Mouse (Mus musculus): ENCODE data around the gene Car5b.
A peak's percentile ranks its signal among the peaks of the same experiment; 100 is the strongest.

Gene Car5b

DNA sequence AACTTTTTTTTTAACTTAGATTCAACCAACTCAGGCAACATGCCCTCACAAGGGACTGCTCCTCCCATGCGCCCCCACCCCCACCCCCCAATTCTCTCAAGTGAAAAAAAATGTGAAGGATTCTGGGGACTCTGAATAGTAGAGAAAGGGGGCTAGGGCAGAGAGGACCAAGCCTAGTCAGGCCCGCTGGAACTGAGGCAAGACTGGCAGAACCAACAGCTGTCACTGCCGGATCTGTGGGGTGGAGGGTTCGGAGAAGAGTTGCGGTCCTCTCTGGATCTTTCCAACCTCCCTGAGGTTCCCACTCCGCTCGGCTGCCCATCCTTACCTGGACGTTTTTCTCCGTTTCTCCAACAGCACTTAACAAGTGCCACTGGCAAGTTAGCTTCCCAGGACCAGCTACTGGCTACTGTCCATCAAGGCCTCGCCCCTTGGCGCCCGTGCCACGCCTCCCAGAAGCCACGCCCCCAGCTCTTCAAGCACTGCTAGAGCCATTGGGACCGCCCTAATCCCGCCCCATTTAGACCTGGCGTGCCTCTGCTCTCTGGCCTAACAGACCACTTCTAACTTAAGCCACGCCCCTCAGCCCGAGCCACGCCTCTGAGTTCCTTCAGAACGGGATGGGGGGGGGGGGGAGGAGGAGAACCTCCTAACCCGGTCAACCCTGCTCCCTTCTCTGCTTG is at the start of gene Car5b:
Gene Car5b (minus strand): TSS at position 391 of the 683 bp plus-strand sequence.
- DNase-seq, result peak; percentile 98

DNA sequence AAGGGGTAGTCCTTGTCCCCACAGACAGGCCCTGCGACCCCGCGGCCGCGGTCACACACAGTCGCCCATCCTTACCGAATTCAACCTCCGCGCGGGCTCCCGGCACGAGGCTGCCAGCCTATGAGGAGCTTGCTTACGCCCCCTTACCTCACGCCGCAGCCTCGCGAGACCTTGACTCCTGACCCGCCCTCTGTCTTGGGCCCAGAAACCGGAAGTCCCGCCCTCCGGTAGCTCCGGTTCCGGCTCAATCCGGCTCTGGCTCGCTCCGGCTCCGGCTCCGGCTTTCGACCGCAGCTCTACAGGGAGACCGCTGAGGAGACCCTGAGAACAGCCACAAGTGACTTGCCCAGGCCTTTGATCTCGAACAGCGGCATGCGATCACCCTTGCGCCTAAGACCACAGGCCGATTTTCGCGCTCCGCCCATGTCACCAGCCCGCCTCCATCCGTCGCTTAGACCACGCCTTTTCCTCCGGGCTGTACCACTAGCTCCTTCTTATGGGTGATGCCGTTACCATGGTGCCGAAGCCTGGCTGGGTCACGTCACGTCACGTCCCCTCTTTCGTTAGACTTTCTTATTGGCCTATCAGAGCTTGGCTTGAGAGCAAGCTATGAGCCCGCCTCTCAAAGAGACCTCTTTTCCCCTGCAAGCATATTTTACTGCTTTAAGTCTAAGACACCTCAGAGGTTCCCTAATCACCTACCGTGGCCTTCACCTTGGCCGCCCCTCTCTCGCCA is 48.4 kb upstream of the Car5b start, which contains the start of gene Siah1b:
Gene Siah1b (minus strand): TSS at position 454 of the 736 bp plus-strand sequence.
- peak; percentile 93 to 96 for DNase-seq

DNA sequence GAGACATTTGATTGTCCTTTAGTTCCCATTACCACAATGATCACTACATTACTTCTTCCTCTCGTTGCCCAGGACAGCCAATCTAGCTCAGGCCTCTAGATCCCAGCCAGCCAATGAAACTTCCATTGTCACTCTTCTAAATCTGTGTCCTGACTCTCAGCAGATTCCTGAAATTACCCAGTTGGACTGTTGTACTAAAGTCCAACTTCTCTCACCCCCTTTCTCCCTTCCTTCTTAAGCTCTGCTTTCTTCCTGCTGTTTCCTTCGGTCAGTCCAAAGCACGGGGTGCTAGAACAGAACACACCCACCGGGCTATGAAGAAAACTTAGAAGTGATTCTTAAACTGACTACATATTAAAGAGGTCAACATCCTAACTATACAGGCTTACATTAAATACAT is 41.2 kb upstream of the Car5b start:
- peak in 1 of 2 experiments; percentile 34 for DNase-seq

DNA sequence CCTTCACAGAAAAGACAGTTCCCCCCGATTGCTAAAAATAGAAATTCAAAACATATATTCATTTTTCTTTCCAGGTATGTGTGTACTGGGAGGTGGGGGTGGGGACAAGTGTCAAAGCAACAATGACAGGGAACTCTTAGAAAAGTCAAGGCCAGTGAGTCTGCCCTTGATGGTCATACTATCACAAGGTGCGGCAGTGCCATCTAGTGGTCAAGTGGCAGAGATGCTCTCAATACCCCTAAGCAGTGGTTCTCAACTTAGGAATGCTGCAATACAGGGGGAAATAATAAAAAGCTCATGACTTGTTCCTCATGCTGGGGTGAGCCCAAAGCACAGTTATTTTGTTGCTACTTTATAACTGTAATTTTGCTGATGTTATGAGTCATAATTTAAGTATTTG is 38.4 kb upstream of the Car5b start:
- peak; percentile 74 to 78 for DNase-seq

DNA sequence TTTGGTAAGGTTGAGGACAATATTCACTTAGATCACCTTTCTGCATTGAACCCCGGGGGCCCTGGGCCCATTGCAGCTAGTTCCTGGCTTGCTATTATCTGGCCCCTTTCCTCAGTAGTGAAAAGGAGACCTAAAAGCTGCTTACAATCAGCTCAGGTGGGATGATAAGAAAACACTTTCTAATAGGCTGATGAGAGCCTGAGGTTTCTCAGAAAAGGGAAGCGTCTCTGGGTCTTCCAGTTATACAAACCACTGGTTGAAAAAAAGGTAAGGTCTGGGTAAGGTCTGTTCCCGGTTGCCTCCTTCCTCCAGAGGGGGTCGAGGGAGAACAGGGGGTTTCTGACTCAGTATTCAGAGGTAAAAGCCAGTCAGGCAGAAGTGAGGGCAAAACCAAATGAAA is 31.3 kb upstream of the Car5b start:
- no peak for DNase-seq

DNA sequence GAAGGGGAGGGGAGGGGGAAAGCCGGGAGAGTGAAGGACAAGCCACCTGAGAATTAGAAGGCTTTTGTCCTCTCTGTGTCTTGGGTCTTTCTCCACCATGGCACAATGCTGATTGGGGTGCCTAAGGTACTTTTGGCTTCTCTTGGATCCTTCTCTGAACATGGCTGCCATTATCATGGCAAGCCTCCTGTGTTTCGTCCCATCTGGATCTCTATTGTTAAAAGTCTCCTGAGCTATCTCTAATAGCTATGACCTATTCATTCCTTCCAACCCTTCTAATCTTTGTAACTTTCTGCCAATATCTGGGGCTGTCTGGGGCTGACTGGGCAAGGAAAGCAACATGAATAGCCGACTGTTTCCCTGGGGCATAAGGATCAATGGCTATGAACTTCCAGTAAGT is 30.7 kb upstream of the Car5b start:
- DNase-seq, result no peak

DNA sequence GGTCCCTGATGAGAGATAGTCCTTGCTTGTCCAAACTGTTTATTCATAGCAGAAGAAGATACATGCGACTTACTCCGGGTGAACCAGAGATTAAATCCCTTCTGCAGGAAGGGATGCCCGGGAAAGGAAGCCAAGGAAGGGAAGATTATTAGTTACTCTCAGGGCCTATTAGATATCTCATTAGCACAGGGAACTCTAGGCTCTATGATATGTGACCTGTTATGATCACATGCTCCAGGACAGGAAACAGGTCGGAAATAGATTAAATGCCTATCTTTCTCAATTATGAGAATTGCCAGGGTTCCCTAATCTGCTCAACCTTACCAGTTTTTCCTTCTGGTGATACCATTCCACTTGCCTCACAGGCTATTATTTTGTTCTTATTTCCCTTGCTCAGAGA is 27.9 kb upstream of the Car5b start:
- DNase-seq, result no peak

DNA sequence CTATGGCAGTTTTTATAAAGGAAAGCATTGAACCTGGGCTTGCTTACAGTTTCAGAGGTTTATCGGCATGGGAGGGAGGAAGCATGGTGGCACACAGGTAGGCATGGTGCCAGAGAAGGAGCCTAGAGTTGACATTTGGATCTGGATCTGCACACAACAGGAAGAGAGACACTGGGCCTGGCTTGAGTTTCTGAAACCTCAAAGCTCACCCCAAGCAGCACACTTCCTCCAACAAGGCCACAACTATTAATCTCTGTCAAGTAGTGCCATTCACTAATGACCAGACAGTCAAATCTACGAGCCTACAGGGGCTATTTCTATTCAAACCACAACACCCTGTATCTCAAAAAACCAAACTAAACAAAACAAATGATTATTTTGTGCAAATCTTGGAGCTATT is 18.9 kb upstream of the Car5b start:
- no peak for DNase-seq

DNA sequence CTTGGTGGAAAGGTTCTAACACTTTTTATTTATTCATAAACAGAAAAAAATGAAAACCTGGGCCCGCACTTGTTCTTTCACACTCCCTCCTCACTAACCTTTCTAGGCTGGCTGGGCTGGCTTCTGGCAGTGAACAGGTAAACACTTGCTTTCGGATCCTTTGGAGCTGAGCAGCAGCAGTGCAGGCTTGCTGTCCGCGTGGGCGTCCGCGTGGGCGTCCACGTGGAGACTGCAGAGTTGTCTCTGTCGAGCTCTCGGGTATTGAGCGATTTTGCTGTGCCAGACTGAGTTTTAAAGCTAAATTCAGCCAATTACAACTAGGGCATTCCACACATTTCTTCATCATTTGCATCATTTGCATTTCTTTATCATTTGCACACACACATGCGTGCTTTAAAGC is 14.3 kb upstream of the Car5b start:
- no peak for DNase-seq

DNA sequence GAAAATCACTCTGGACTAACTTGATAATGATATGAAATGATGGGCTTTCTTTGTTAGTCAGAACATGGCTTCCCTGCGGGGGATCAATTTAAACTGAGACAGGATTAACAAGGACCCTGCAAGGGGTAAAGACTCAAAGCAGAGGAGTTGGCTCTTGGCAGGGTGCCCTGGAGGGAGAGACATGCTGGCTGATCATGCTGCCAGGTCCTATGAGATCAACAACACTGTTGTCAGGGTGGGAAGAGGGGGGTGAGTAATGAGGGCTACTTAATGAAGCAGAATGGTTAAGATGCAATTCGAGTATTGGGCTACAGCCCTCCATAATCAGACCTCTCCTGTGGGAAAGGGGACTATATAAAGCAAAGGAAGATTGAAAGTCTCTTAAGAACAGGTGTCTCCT is 11.1 kb upstream of the Car5b start:
- peak in 1 of 2 experiments; percentile 20 for DNase-seq

DNA sequence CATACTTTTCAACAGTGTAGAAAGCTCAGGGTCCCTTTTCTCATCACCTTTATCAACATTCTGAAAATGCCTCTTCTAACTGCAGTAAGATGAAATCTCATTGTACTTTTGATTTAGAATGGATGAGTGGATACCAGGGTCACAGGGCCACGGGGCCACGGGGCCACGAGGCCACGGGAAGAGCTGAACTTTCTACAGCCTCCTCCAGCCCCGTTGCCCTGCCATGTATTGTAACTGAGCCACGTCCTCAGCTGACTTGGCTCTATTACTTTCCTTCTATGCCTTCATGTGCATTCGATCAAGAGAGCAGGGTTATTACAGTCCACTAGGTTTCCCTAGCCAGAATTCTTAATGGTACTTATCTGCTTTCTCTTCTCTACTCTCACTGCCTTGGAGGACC is 8.1 kb upstream of the Car5b start:
- peak; percentile 45 to 62 for DNase-seq

DNA sequence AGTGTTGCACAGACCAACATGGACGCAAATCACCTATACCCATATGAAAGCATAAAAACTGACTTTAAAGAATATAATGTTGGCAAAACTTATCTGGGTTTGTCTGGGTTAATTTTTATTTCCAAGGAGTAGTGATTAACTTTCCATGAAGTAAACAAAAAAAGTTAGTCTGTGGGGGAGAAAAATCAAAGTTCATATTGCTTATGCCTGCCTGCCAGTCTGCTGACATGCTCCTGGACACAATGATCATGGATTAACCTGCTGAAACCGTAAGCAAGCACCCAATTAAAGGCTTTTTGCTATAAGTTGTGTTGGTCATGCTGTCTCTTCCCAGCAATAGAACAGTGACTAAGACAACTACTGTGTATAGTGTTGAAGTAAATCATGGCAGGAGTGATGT is 7.6 kb upstream of the Car5b start:
- DNase-seq, result no peak

DNA sequence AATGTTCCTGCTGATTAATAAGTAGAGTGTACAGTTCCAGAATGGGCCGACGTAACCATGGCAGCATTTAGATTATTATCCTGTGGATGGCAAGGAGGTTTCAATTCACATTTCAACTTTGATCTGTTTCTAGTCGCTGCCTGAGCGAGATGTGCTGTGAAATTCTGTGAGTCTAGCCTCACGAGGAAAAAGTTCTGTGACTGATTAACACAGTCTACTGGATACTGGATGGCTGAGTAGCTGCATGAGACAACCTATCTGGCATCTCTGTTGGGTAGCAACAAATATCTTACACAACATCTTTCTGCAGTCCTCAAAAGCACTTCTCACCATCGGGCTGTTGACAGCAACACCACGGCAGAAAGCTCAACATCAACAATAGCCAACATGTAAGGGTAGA is 4.7 kb upstream of the Car5b start:
- peak in 1 of 2 experiments; percentile 3 for DNase-seq

DNA sequence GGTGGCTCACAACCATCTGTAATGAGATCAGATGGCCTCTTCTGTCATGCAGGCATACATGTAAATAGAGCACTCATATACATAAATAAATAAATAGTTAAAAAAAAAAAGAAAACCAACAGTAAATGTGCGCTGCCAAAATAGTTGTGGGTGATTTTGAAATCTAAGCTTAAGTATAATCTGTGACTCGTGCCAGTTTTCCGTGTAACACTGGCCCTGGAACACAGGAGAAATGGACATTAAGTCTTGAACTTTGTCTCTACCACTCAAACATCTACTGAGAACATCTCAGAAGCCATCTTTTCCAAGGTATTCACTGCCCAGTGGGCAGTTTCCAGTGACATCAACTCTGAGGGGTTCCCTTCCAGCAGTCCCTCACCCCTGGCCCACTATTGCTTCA is 12.2 kb downstream of the Car5b start:
- no peak for DNase-seq

DNA sequence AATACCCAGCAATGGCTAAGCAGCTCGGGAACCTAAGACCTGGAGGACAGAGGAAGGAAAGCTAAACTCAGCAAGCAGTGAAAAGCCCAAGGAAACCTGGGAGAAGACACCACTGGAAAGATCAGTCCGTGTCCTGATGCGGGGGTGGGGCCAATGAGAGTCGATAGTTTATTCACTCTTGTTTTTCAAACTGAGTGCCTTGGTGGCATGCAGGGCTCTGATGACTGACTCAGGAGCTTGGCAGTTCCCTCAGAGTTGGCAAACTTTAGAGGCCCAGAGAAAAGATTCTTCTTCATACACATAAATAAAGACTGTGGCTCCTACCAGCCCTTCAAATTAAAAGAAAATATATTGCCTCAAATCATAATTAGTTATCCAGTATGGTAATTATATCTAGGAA is 12.8 kb downstream of the Car5b start:
- DNase-seq, result no peak

DNA sequence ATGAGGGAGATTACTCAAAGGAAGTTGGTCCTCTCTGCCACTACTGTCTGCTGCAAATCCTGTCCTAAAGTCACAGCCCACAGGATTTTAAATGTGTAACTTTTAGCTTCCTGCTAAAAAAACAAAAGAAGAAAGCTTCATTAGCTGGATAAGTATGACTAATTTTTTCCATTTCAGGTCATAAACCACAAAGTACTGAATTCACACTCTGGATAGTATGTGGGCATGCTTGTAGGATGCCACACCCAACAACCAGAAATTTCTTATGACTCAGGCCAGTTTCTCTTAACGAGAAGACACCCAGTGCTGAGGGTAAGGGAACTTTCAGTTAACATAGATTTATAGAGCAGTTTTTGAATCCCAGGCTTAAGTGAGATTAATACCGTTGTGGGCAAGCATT is 14.5 kb downstream of the Car5b start:
- DNase-seq, result no peak

DNA sequence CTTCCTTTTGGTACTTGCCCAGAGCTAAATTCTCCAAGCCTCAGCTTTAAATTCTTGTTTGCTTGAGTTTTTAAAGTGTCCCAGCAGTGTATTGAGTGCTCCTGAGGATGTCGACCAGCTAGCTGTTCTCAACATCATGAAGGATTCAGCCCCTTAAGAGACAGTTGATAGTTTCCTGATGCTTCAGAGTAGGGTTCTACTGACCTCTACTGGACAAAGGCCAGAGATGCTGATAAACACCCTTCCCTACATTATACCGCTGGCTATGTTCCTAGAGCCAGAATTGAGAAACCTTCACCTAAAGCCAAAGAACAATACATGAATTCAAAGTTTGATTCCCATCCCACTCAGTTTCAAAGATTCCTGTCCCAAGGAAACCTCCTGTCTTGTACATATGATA is 23.0 kb downstream of the Car5b start:
- DNase-seq, result peak in 1 of 2 experiments; percentile 12

DNA sequence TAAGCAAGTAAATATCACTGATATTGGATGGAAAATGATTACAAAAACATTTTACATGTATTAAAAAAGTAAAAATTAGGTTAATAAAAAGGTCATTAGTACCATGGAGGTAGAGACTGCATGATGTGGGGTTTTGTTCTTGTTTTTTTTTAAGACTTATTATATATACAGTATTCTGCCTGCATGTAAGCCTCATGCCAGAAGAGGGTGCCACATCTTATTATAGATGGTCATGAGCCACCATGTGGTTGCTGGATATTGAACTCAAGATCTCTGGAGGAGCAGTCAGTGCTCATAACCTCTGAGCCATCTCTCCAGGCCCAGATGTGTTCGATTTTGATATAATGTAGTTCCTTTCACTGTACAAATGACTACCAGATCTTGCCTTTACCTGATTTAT is 27.9 kb downstream of the Car5b start:
- peak in 1 of 2 experiments; percentile 18 for DNase-seq

DNA sequence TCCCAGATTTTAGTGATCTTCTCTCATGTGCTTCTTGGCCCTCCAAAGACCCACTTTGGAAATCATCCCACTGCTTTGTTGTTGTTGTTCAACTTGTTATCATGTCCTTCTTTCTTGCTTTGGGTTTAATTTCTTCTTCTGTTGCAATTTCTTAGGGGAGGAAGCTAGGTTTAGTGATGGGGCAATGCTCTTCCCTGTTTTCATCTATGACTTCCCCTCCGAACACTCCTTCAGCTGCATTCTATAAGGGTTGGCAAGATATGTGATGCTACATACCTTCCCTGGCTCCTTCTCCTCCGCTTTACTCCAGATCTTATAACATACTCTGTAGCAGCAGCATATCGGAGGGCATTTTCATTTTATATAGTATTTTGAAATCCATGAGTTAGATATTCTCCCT is 31.0 kb downstream of the Car5b start:
- no peak for DNase-seq

DNA sequence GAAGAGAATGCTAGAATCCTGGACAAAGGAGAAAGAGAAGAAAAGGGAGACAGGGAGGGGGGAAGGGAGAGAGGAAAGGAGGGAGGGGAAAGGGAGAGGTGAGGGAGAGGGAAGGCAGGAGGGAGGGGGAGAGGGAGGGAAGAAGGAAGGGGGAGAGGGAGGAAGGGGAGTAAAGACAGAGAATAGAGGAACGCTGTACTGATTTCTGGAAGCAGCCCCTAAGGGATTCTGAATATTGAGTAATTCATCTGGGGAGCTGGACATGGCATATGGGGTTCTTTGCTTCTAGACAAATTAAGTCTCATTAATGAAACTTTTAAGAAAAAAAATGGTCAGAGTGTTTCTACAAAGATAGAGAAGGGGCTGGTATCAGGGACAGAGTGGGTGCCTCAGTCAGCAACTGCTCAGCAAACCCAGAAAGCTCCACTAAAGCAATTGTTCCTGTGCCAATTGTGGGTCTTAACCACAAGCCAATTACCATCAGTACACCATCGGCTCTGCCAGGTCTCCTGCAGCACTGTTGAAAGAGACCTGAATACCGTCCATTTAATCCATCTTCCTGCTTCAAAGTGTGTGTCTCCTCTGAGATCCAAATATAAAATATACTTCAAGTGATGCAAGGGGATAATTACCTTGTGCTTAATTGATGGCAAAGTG is 40.0 kb downstream of the Car5b start:
- no peak for DNase-seq

DNA sequence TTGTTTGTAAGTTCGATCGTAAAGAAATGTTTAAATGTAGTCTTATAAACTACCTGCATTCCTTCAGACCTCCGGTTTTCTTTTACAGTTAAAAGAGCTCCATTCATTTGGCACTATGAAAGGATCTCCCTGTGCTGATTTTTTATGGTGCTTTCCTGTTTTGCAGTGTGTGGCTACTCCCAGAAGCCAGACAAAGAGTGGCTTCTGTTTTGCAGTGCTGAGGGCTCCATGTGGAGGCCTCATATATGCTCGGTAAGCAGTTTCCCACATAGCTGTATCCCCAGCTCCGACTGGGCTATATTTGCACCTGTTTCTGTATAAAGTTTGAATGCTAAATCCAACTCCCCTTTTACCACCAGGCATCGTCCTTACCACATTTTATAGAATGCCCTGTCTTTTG is 45.7 kb downstream of the Car5b start:
- DNase-seq, result no peak

DNA sequence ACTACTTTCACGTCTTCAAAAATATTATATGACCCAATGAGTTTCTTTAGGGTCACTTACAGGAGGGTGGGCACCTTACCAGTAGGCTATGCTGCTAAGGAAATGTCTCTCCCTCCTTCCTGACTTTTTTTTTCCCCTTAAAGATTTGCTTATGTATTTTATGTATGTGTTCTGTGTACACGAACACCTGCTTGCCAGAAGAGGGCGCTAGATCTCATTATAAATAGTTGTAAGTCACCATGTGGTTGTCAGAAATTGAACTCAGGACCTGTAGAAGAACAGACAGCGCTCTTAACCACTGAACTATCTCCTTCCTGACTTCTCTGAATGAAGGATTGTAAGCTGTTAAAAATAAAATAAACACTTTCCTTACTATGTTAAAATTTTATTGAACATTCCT is 46.3 kb downstream of the Car5b start:
- no peak for DNase-seq

DNA sequence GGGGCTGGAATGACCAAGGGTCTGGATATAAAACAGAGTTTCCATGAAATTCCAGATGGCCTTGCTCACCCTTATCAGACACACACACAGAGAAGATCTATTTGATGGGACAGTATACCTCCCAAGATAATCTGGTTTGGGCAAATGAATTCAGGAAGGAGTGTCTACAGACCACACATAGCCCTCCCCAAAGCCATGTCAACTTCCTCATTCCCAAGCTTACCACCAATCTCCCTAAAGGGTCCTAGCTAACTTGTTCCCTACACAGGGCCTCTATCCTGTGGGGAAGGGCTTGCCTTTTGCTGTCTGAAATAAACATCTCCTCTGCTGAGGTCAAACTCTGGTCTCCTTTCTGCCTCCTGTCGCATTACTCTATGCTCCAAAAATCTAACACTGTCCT is 46.7 kb downstream of the Car5b start:
- no peak for DNase-seq

DNA sequence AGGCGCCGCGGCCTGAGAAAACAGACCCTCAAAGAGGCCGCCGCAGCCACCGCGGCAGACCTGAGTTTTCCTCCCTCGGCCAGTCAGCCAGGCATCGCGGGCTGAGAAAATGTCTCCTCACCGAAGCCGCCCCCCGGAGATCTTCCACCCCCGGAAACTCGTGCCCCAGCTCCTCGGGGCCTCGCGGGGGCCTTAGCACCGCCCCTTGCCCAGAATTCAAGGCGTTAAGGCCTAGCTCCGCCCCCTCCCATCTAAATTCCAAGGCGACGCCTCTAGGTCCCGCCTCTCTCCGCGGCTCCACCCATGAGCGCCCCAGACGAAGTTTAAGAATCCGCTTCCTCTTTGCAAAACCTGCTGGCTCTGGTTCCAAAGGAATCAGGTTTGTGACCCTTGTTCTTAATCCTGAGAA is 69.3 kb downstream of the Car5b start, which contains the start of gene Zrsr2:
Gene Zrsr2 (minus strand): TSS at position 195 of the 409 bp plus-strand sequence.
- DNase-seq, result peak; percentile 93

Measured in kidney, postnatal 25 days (tissue).